In the genomic region with DNA sequence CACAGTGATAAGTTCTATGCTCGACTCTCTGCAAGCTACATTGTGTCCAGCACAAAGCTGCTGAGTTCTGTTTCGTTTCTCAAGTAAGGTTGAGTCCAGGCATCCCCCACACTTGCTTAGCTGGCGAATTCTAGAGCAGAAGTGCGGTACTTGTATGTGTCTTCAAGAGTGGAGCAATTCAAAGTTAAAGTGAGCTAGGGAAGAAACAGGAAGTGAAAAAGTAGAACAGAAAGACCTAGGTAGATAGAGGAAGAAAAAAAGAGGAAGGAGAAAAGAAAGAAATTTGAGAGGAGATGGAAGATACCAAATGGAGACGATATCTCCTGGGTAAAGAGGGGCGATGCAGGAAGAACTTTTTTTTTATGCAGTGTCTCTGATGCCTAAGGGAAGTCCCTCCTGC, we compare ENCODE assay signal across 18 mouse cellular contexts. TPM values are rescaled to one million over a fixed set of nuclear protein-coding genes. Genes with fewer than 3 reads are reported as not detected.
DNase-seq lines count a peak whose midpoint lies in the region; ATAC-seq and TF ChIP-seq lines count a peak whose summit lies in the region.
"Had no signal": no experiment of that assay in that cellular context is flagged by ENCODE, and none has a peak within 500 bp of the region (broad histone marks: within the 10 kb centered on the region; RNA-seq: fewer than 3 reads in every experiment).

No protein-coding gene starts in this region.

- DNase-seq in gastrocnemius, adult 2 months, result no peak
- no peak for DNase-seq in gastrocnemius, postnatal 36 days
- DNase-seq in left cerebral cortex, adult 11 months (ENCODE audit: low spot score), result peak; percentile 9
- no peak for DNase-seq in left cerebral cortex, adult 2 months (ENCODE audit: extremely low spot score in 1 of 2, low spot score in 2 of 2)
- peak; percentile 78 for DNase-seq in MEL (ENCODE audit: low read depth, low spot score)
- no peak for DNase-seq in ovary, adult 18-20 months (ENCODE audit: low spot score)
- DNase-seq: cerebellum, postnatal 10 days; heart, postnatal 14 days; kidney, postnatal 10 days; lung, postnatal 10 days; right cerebral cortex, adult 18-20 months had no signal

- peaks cover 0 to 10% of the 10 kb centered on the region in 2 experiments; a peak in 2 of 4 replicates for H3K36me3 ChIP-seq in MEL (ENCODE audit: control insufficient read depth in 1 of 2, insufficient read depth in 2 of 2, low read length in 2 of 2)
- H3K36me3 ChIP-seq: embryonic facial prominence, embryonic 12.5 days; forebrain, embryonic 10.5 days; G1E; limb, embryonic 15.5 days had no signal

- TF ChIP-seq RAD21 in MEL (IDR thresholded peaks at IDR 0.05; ENCODE audit: low read depth, low read length), result no peak

- no peak overlapping the region for H3K9ac ChIP-seq in MEL (ENCODE audit: control insufficient read depth, low read depth, low read length, poor library complexity, severe bottlenecking)
- H3K9ac ChIP-seq: embryonic facial prominence, embryonic 12.5 days; limb, embryonic 15.5 days had no signal

- peaks cover 3 to 5% of the 10 kb centered on the region in 2 experiments; a peak in 2 of 4 replicates for H3K4me1 ChIP-seq in MEL (ENCODE audit: control insufficient read depth in 1 of 2, insufficient read depth in 2 of 2, low read length in 2 of 2)
- H3K4me1 ChIP-seq: embryonic facial prominence, embryonic 12.5 days; forebrain, embryonic 10.5 days had no signal

- H3K79me2 ChIP-seq in MEL (ENCODE audit: control insufficient read depth, insufficient read depth, low read length, poor library complexity), result no peaks in the 10 kb centered on the region

- TF ChIP-seq EP300 in MEL (IDR thresholded peaks at IDR 0.05; ENCODE audit: low read depth in 1 of 2, low read length in 2 of 2), result peak; percentile 65 to 87; a peak in 3 of 4 replicates

- TF ChIP-seq POLR2A in MEL (IDR thresholded peaks at IDR 0.05; ENCODE audit: control insufficient read depth in 1 of 2, insufficient read depth in 1 of 2, low read depth in 1 of 2, low read length in 2 of 2, poor library complexity in 1 of 2), result no peak

- peak overlapping the region; percentile 24; the same call in 1 of the 2 replicates for H3K27ac ChIP-seq in gastrocnemius, adult 2 months
- no peak overlapping the region for H3K27ac ChIP-seq in left cerebral cortex, adult 2 months
- peak overlapping the region; percentile 80 for H3K27ac ChIP-seq in MEL (ENCODE audit: control insufficient read depth, low read depth, low read length)
- H3K27ac ChIP-seq: embryonic facial prominence, embryonic 12.5 days; forebrain, embryonic 10.5 days; limb, embryonic 15.5 days had no signal

- peak; percentile 83 for ATAC-seq in monocyte, adult 5-6 weeks (replicated peaks; ENCODE audit: insufficient number of reproducible peaks, low FRiP score, low TSS enrichment, poor library complexity, severe bottlenecking)
- ATAC-seq in CD4-positive, CD25-positive, alpha-beta regulatory T cell, adult 4 months, result no peak
- ATAC-seq: inflammation-experienced regulatory T-cells, adult 6 months had no signal

- intact Hi-C loops in gastrocnemius, adult 2 months (cut with DNase I), result no loop called here
- intact Hi-C loops in gastrocnemius, postnatal 36 days (cut with DNase I), result no loop called here
- intact Hi-C loops in left cerebral cortex, adult 2 months (cut with DNase I), result no loop called here

- TF ChIP-seq CTCF in gastrocnemius, adult 2 months (IDR thresholded peaks at IDR 0.05), result no peak
- no peak for TF ChIP-seq CTCF in left cerebral cortex, adult 2 months (IDR thresholded peaks at IDR 0.05)
- TF ChIP-seq CTCF in MEL (IDR thresholded peaks at IDR 0.05 in 2 of 3, conservative IDR thresholded peaks at IDR 0.05 in 1 of 3; ENCODE audit: control insufficient read depth in 1 of 3, insufficient read depth in 1 of 3, low read depth in 2 of 3, low read length in 3 of 3, poor library complexity in 1 of 3, severe bottlenecking in 1 of 3), result no peak

- H3K4me3 ChIP-seq in gastrocnemius, adult 2 months, result no peak overlapping the region
- H3K4me3 ChIP-seq in left cerebral cortex, adult 2 months, result no peak overlapping the region
- H3K4me3 ChIP-seq in MEL (ENCODE audit: control insufficient read depth in 1 of 2, insufficient read depth in 1 of 2, low read depth in 2 of 2, low read length in 2 of 2), result peak overlapping the region; percentile 36 to 40
- H3K4me3 ChIP-seq: embryonic facial prominence, embryonic 12.5 days; forebrain, embryonic 10.5 days; limb, embryonic 15.5 days had no signal

- no peaks in the 10 kb centered on the region for H3K27me3 ChIP-seq in MEL (ENCODE audit: control insufficient read depth in 1 of 2, insufficient read depth in 2 of 2, low read length in 2 of 2)
- H3K27me3 ChIP-seq: embryonic facial prominence, embryonic 12.5 days; limb, embryonic 15.5 days had no signal

- H3K9me3 ChIP-seq in MEL (replicated peaks; ENCODE audit: insufficient read depth, low read length), result no peaks in the 10 kb centered on the region
- H3K9me3 ChIP-seq: embryonic facial prominence, embryonic 12.5 days; forebrain, embryonic 10.5 days; G1E; limb, embryonic 15.5 days had no signal

TF ChIP-seq in MEL, 35 proteins besides CTCF, POLR2A, EP300 and RAD21:
- TF ChIP-seq USF1 (IDR thresholded peaks at IDR 0.05; ENCODE audit: low read depth, low read length), result no peak
- TF ChIP-seq E2F4 (IDR thresholded peaks at IDR 0.05; ENCODE audit: borderline replicate concordance, low read depth, low read length), result no peak
- no peak for TF ChIP-seq TAL1 (IDR thresholded peaks at IDR 0.05; ENCODE audit: low read length)
- TF ChIP-seq POLR2AphosphoS5 (IDR thresholded peaks at IDR 0.05; ENCODE audit: borderline replicate concordance, low read depth, low read length), result no peak
- peak; percentile 92 for TF ChIP-seq ZNF384 (IDR thresholded peaks at IDR 0.05; ENCODE audit: low read depth, low read length)
- TF ChIP-seq BHLHE40 (IDR thresholded peaks at IDR 0.05; ENCODE audit: borderline replicate concordance, low read depth, low read length), result no peak
- TF ChIP-seq GATA1 (IDR thresholded peaks at IDR 0.05; ENCODE audit: low read depth, low read length), result peak; percentile 76
- peak; percentile 46; the same call in 1 of the 2 replicates for TF ChIP-seq RCOR1 (IDR thresholded peaks at IDR 0.05; ENCODE audit: low read depth, low read length)
- peak; percentile 55; the same call in 1 of the 2 replicates for TF ChIP-seq ELF1 (IDR thresholded peaks at IDR 0.05; ENCODE audit: low read depth, low read length)
- 0 out of 2 replicates have a peak, but pooled peaks have one; percentile 18 for TF ChIP-seq TBP (IDR thresholded peaks at IDR 0.05; ENCODE audit: low read depth, low read length)
- 0 out of 2 replicates have a peak, but pooled peaks have one; percentile 11 for TF ChIP-seq SIN3A (IDR thresholded peaks at IDR 0.05; ENCODE audit: low read length)
- no peak for TF ChIP-seq HCFC1 (IDR thresholded peaks at IDR 0.05; ENCODE audit: low read depth, low read length)
- TF ChIP-seq TCF12 (IDR thresholded peaks at IDR 0.05; ENCODE audit: low read depth, low read length), result 0 out of 2 replicates have a peak, but pooled peaks have one; percentile 27
- TF ChIP-seq USF2 (IDR thresholded peaks at IDR 0.05; ENCODE audit: borderline replicate concordance in 1 of 2, insufficient read depth in 1 of 2, low read depth in 1 of 2, low read length in 2 of 2), result no peak
- TF ChIP-seq MXI1 (IDR thresholded peaks at IDR 0.05; ENCODE audit: low read depth, low read length), result no peak
- no peak for TF ChIP-seq MAZ (IDR thresholded peaks at IDR 0.05; ENCODE audit: low read depth, low read length)
- TF ChIP-seq ETS1 (IDR thresholded peaks at IDR 0.05; ENCODE audit: low read depth, low read length), result peak; percentile 40; the same call in 1 of the 2 replicates
- no peak for TF ChIP-seq GABPA (IDR thresholded peaks at IDR 0.05; ENCODE audit: low read depth, low read length)
TF ChIP-seq in MEL: peak in this region for 8.

RNA-seq across cellular contexts. Expression of a gene that starts 51.4 kb away (rescaled TPM):
- 10 to 100 TPM; 12.9 to 26.6 TPM for total RNA-seq in gastrocnemius, adult 2 months (2021)
- 10 to 100 TPM; 23.9 to 25.0 TPM for total RNA-seq in gastrocnemius, postnatal 36 days (2021)
- 100 to 1,000 TPM; 139 to 154 TPM for total RNA-seq in left cerebral cortex, adult 2 months (2021)
- not detected in 2 replicates for total RNA-seq in MEL (2012; rRNA removed)
- polyA plus RNA-seq in MEL (2012; ENCODE audit: insufficient read depth in 1 of 2, insufficient read length in 2 of 2, low read depth in 1 of 2, low replicate concordance in 2 of 2, missing spikeins in 1 of 2), result not detected
- 88.8 to 161 TPM (median 153 TPM) in 3 replicates for total RNA-seq in monocyte, adult 5-6 weeks (2017)
- 1 to 10 TPM in 1 of 2 experiments, under 1 TPM in 1; 0.54 to 1.1 TPM for polyA plus RNA-seq in CD4-positive, CD25-positive, alpha-beta regulatory T cell, adult 4 months (2017; shearing (Covaris generic))
- polyA plus RNA-seq: G1E had no signal

Comparison
In these comparisons a context has a peak if more than half of its experiments do, and no peak if none do; other contexts are left out.
1. DNase-seq: peak in left cerebral cortex, adult 11 months (single experiment) and MEL (single experiment); none in gastrocnemius, adult 2 months (single experiment), gastrocnemius, postnatal 36 days (0 of 2), left cerebral cortex, adult 2 months (0 of 2) and ovary, adult 18-20 months (single experiment).
2. H3K4me3 ChIP-seq: peak in MEL (2 of 2); none in gastrocnemius, adult 2 months (single experiment) and left cerebral cortex, adult 2 months (single experiment).
3. RNA of a gene that starts 51.4 kb away (total RNA-seq): 139 to 154 TPM in left cerebral cortex, adult 2 months, 88.8 to 161 TPM in monocyte, adult 5-6 weeks, 12.9 to 26.6 TPM in gastrocnemius, adult 2 months and 23.9 to 25.0 TPM in gastrocnemius, postnatal 36 days; not detected in MEL; every median in the first group is over 10 times any median in the second.